Mouse (Mus musculus): Measurements from ENCODE around the gene Csf2rb.

GRCm38 (mm10) chr15:78402423-78402822 lies 76.9 kb downstream of the Csf2rb start:
- TF ChIP-seq POLR2A (IDR thresholded peaks at IDR 0.05; ENCODE audit: insufficient read depth, low read depth, low read length): no peak
- TF ChIP-seq CTCF (IDR thresholded peaks at IDR 0.05; ENCODE audit: insufficient read depth, low read depth, low read length): no peak
